Mouse (Mus musculus) embryonic fibroblast, embryonic 13.5 days (primary cell): ENCODE results near the gene Slc39a11.

Source experiments
- CTCF ChIP-seq: IDR thresholded peaks from 2 replicates; pipeline ENCODE4 v1.5.1; 2011; ENCODE audit warnings: mild to moderate bottlenecking, control low read depth, low read length, moderate library complexity, borderline replicate concordance; ENCODE audit not compliant: insufficient read depth
- POLR2A ChIP-seq: IDR thresholded peaks from 2 replicates; pipeline ENCODE4 v1.6.1; 2011; ENCODE audit warnings: low read depth, mild to moderate bottlenecking, control low read depth, low read length, moderate library complexity

- TF ChIP-seq CTCF (no peak), POLR2A (no peak)
Observed at GRCm38 (mm10) chr11:113451301-113451700, 198.6 kb downstream of the Slc39a11 start.
